Mouse (Mus musculus): ENCODE data around the gene Xab2. TPM values are rescaled to one million over a fixed set of nuclear protein-coding genes. Genes with fewer than 3 reads are reported as not detected.

Gene Xab2
- polyA plus RNA-seq, 1 experiment from 2014 or later = 23.3 TPM

GRCm38 (mm10) chr8:3655526-3655925 is 34.4 kb upstream of the Xab2 start, which contains the start of gene Retn:
TSS of gene Retn (plus strand) at chr8:3655770.
- Histone ChIP-seq H3K27me3 (ENCODE audit: control insufficient read depth, insufficient read depth, low read length) (no peaks in the 10 kb centered on the region), H3K36me3 (ENCODE audit: control insufficient read depth, insufficient read depth, low read length) (no peaks in the 10 kb centered on the region), H3K9me3 (ENCODE audit: control insufficient read depth, low read length) (no peaks in the 10 kb centered on the region), H3K4me2 (replicated peaks; ENCODE audit: low read depth) (no peak within 1 kb of the TSS), H3K4me1 (replicated peaks; ENCODE audit: control insufficient read depth, insufficient read depth) (no peaks in the 10 kb centered on the region), H3K4me3 (ENCODE audit: low read depth, low read length) (no peak within 1 kb of the TSS), H3K27ac (replicated peaks) (no peak within 1 kb of the TSS), H3K9ac (ENCODE audit: low read length) (no peak within 1 kb of the TSS)
- ATAC-seq (ENCODE audit: low FRiP score, low TSS enrichment) (no peak), DNase-seq (ENCODE audit: low spot score) (no peak)
- TF ChIP-seq CTCF (IDR thresholded peaks at IDR 0.05; ENCODE audit: low read depth) = no peak
- no peak for TF ChIP-seq EP300 (optimal IDR thresholded peaks at IDR 0.05)
- 72% methylated on average over 3 of the region's 3 CpGs for whole genome bisulfite sequencing

DNA sequence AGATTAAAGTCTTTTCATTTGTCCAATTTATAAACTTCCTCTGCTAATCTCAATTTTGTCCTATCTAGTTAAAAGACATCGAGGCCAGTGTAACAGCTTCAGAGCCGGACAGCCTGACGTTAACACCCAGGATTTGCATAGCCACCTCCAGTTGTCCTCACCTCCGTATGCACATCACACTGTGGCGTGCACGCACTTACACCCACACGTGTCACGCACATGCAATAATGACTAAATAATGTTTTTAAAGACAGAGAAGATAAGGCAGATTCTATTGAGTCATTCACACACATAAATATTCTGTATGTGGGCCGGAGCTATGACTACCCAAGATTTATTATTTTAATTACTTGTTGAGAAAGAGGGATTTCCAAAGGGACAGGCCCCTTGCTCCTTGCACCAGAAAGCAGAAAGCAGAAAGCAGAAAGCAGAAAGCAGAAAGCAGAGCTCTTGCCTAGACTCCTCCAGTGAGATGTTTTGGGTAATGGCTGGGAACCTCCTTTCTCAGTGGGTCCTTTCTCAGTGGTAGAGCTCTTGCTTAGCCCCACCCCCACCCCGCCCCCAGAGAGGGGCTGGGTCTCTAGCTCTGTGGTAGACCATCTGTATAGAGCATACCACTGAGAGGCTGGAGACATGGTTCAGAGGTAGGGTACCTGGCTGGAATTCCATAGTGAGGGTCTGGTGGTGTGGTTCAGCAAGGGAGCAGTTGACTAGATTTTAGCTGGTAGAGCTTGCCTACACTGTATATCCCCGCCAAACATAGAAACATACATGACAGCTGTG is 33.8 kb upstream of the Xab2 start:
- H3K4me1 ChIP-seq (replicated peaks; ENCODE audit: control insufficient read depth, insufficient read depth) = no peaks in the 10 kb centered on the region
- no peak for TF ChIP-seq CTCF (IDR thresholded peaks at IDR 0.05; ENCODE audit: low read depth)
- TF ChIP-seq EP300 (optimal IDR thresholded peaks at IDR 0.05) = no peak
- H3K4me3 ChIP-seq (ENCODE audit: low read depth, low read length) = no peak overlapping the region
- no peaks in the 10 kb centered on the region for H3K27me3 ChIP-seq (ENCODE audit: control insufficient read depth, insufficient read depth, low read length)
- H3K9me3 ChIP-seq (ENCODE audit: control insufficient read depth, low read length) = no peaks in the 10 kb centered on the region
- H3K9ac ChIP-seq (ENCODE audit: low read length) = no peak overlapping the region
- DNase-seq (ENCODE audit: low spot score) (no peak), ATAC-seq (ENCODE audit: low FRiP score, low TSS enrichment) (no peak)
- WGBS = 60% methylated on average over 11 of the region's 11 CpGs
- no peaks in the 10 kb centered on the region for H3K36me3 ChIP-seq (ENCODE audit: control insufficient read depth, insufficient read depth, low read length)
- H3K4me2 ChIP-seq (replicated peaks; ENCODE audit: low read depth) = no peak overlapping the region
- H3K27ac ChIP-seq (replicated peaks) = no peak overlapping the region

DNA sequence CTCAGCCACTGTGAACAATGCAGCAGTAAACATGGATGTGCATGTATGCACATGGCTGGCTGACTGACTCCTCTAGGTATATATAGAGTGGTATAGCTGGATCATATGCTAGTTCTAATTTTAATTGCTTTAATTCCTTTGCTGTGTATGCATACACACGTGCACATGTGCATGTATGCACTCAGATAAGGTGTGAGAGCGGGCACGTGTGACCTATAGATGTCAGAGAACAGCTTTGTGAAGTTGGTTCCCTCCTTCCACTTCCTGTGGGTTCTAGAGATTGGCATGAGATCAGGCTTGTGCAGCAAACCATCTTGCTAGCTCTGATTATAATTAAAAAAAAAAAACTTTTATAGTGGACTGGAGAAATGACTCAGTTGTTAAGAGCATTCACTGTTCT is 31.7 kb upstream of the Xab2 start:
- ATAC-seq (ENCODE audit: low FRiP score, low TSS enrichment) = no peak
- no peak for TF ChIP-seq CTCF (IDR thresholded peaks at IDR 0.05; ENCODE audit: low read depth)
- no peak for TF ChIP-seq EP300 (optimal IDR thresholded peaks at IDR 0.05)
- Histone ChIP-seq H3K4me3 (ENCODE audit: low read depth, low read length) (no peak overlapping the region), H3K9me3 (ENCODE audit: control insufficient read depth, low read length) (no peaks in the 10 kb centered on the region), H3K27me3 (ENCODE audit: control insufficient read depth, insufficient read depth, low read length) (no peaks in the 10 kb centered on the region), H3K4me1 (replicated peaks; ENCODE audit: control insufficient read depth, insufficient read depth) (no peaks in the 10 kb centered on the region), H3K27ac (replicated peaks) (no peak overlapping the region), H3K36me3 (ENCODE audit: control insufficient read depth, insufficient read depth, low read length) (no peaks in the 10 kb centered on the region), H3K4me2 (replicated peaks; ENCODE audit: low read depth) (no peak overlapping the region), H3K9ac (ENCODE audit: low read length) (no peak overlapping the region)
- WGBS = 64% methylated on average over 3 of the region's 3 CpGs
- DNase-seq (ENCODE audit: low spot score) = no peak

DNA sequence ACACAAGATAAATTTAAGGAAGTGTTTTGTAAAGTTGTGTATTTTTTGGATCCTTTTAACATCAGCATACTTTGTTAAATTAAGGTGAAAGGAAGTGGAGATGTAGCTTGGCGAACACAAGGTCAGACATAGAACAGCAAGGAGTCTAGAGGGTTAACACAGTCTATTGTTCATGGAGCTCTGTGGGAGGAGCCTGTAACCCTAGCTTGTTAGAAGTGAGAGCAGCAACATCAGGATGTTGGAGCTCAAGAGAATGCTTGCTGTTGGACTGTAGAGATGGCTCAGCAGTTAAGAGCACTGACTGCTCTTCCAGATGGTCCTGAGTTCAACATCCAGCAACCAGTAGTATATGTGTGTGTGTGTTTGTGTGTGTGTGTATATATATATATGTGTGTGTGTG is 27.9 kb upstream of the Xab2 start:
- no peak overlapping the region for H3K4me2 ChIP-seq (replicated peaks; ENCODE audit: low read depth)
- no peak overlapping the region for H3K27ac ChIP-seq (replicated peaks)
- H3K9ac ChIP-seq (ENCODE audit: low read length) = no peak overlapping the region
- TF ChIP-seq EP300 (optimal IDR thresholded peaks at IDR 0.05) (no peak), CTCF (IDR thresholded peaks at IDR 0.05; ENCODE audit: low read depth) (no peak)
- H3K4me1 ChIP-seq (replicated peaks; ENCODE audit: control insufficient read depth, insufficient read depth) = no peaks in the 10 kb centered on the region
- no peaks in the 10 kb centered on the region for H3K36me3 ChIP-seq (ENCODE audit: control insufficient read depth, insufficient read depth, low read length)
- ATAC-seq (ENCODE audit: low FRiP score, low TSS enrichment) (no peak), DNase-seq (ENCODE audit: low spot score) (no peak)
- 44% methylated on average over 1 of the region's 1 CpGs for WGBS
- no peaks in the 10 kb centered on the region for H3K9me3 ChIP-seq (ENCODE audit: control insufficient read depth, low read length)
- H3K4me3 ChIP-seq (ENCODE audit: low read depth, low read length) = no peak overlapping the region
- H3K27me3 ChIP-seq (ENCODE audit: control insufficient read depth, insufficient read depth, low read length) = no peaks in the 10 kb centered on the region

DNA sequence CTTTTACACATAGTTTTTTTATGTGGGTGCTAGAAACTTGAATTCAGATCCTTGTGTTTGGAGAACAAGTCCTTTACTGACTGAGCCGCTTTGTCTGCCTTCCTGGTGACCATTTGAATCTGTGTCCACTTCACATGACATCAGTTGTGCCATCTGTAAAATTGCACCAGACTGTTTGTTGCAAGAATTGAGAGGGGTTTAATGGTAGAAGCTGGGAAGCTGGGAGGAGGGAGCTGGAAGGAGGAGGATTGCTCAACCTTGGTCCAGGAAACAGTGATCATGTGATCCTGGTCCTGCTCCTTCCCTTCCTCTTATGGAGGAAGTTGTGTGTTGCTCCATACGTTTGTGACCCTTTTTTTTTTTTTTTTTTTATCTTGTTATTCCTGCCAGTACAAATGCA is 27.2 kb upstream of the Xab2 start:
- Histone ChIP-seq H3K4me3 (ENCODE audit: low read depth, low read length) (no peak overlapping the region), H3K27me3 (ENCODE audit: control insufficient read depth, insufficient read depth, low read length) (no peaks in the 10 kb centered on the region), H3K4me2 (replicated peaks; ENCODE audit: low read depth) (no peak overlapping the region), H3K36me3 (ENCODE audit: control insufficient read depth, insufficient read depth, low read length) (no peaks in the 10 kb centered on the region), H3K27ac (replicated peaks) (no peak overlapping the region), H3K4me1 (replicated peaks; ENCODE audit: control insufficient read depth, insufficient read depth) (no peaks in the 10 kb centered on the region), H3K9ac (ENCODE audit: low read length) (no peak overlapping the region), H3K9me3 (ENCODE audit: control insufficient read depth, low read length) (no peaks in the 10 kb centered on the region)
- no peak for TF ChIP-seq CTCF (IDR thresholded peaks at IDR 0.05; ENCODE audit: low read depth)
- no peak for TF ChIP-seq EP300 (optimal IDR thresholded peaks at IDR 0.05)
- WGBS = 81% methylated on average over 1 of the region's 2 CpGs
- DNase-seq (ENCODE audit: low spot score) = no peak
- no peak for ATAC-seq (ENCODE audit: low FRiP score, low TSS enrichment)

GRCm38 (mm10) chr8:3647561-3647960 is 26.4 kb upstream of the Xab2 start:
- Histone ChIP-seq H3K9me3 (ENCODE audit: control insufficient read depth, low read length) (no peaks in the 10 kb centered on the region), H3K4me2 (replicated peaks; ENCODE audit: low read depth) (no peak overlapping the region), H3K4me1 (replicated peaks; ENCODE audit: control insufficient read depth, insufficient read depth) (no peaks in the 10 kb centered on the region), H3K27ac (replicated peaks) (no peak overlapping the region), H3K4me3 (ENCODE audit: low read depth, low read length) (no peak overlapping the region), H3K27me3 (ENCODE audit: control insufficient read depth, insufficient read depth, low read length) (no peaks in the 10 kb centered on the region), H3K9ac (ENCODE audit: low read length) (no peak overlapping the region), H3K36me3 (ENCODE audit: control insufficient read depth, insufficient read depth, low read length) (no peaks in the 10 kb centered on the region)
- no peak for TF ChIP-seq EP300 (optimal IDR thresholded peaks at IDR 0.05)
- no peak for TF ChIP-seq CTCF (IDR thresholded peaks at IDR 0.05; ENCODE audit: low read depth)
- ATAC-seq (ENCODE audit: low FRiP score, low TSS enrichment) (no peak), DNase-seq (ENCODE audit: low spot score) (no peak)
- 52% methylated on average over 4 of the region's 4 CpGs for WGBS
